Mouse (Mus musculus) hindbrain, embryonic 10.5 days (tissue): ENCODE measurements at regions not wholly inside any gene's neighbourhood (a gene's known extent, or its start where the extent isn't known, plus 50 kb on each side); places are given as distances from the start of the nearest gene placed in this dataset.
A peak's percentile ranks its signal among the peaks of the same experiment; 100 is the strongest.

ENCODE experiments used
- DNase-seq: peaks from one replicate; pipeline ENCODE4 v3.0.0-alpha.2; 2017; ENCODE audit warnings: low spot score
- H3K27ac ChIP-seq: fragments of 300-500 bp; sonication (generic); 2 replicates; pipeline ENCODE4 v1.5.1; 2016; ENCODE audit warnings: mild to moderate bottlenecking, moderate library complexity
- H3K27me3 ChIP-seq: fragments of 300-500 bp; sonication (generic); 2 replicates; pipeline ENCODE4 v1.6.1; 2016; ENCODE audit warnings: mild to moderate bottlenecking; ENCODE audit not compliant: poor library complexity, insufficient read depth, severe bottlenecking
- H3K36me3 ChIP-seq: fragments of 300-500 bp; sonication (generic); 2 replicates; pipeline ENCODE4 v1.6.1; 2016; ENCODE audit warnings: mild to moderate bottlenecking, moderate library complexity
- H3K4me1 ChIP-seq: fragments of 300-500 bp; sonication (generic); replicated peaks from 2 replicates; pipeline ENCODE4 v1.6.1; 2016; ENCODE audit warnings: mild to moderate bottlenecking
- H3K4me3 ChIP-seq: fragments of 300-500 bp; sonication (generic); 2 replicates; pipeline ENCODE4 v1.5.1; 2016; ENCODE audit warnings: mild to moderate bottlenecking, moderate library complexity
- H3K9me3 ChIP-seq: fragments of 300-500 bp; sonication (generic); 2 replicates; pipeline ENCODE4 v1.6.1; 2016; ENCODE audit warnings: mild to moderate bottlenecking, moderate library complexity
- WGBS: fragments of 180-500 bp; shearing (Covaris S2); methylation state at CpG from one replicate; pipeline ENCODE4 v1.1.7; 2016; 5-methylcytosine and 5-hydroxymethylcytosine counted together

- Histone ChIP-seq H3K4me1 (peaks cover 83% of the 10 kb centered on the region), H3K36me3 (no peaks in the 10 kb centered on the region), H3K27ac (peak overlapping the region; percentile 85; the same call in 1 of the 2 replicates), H3K27me3 (peaks cover 51% of the 10 kb centered on the region), H3K9me3 (no peaks in the 10 kb centered on the region), H3K4me3 (no peak overlapping the region)
- WGBS, result 87% methylated on average over 6 of the region's 6 CpGs
- DNase-seq, result no peak
Observed at GRCm38 (mm10) chr11:113190006-113190405, 408.0 kb downstream of the Sox9 start.

DNA sequence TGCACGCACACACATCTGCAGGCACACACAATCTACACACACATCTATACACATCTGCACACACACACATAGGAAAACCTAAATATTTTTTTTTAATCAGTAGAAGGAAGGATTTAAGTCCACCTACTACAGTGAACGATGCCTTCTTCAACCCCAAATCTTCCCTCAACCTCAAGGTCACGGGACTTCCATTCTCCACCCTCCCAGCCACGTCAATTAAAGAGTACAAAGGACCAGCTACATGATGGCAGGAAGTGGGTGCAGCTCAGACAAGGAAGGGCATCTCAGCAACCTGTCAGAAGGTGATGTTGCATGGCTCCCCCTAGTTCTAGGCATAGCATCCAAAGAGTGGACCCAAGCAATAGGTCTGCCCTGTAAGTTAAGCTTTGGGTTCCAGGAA is 408.5 kb downstream of the Sox9 start:
- peaks cover 51% of the 10 kb centered on the region for H3K27me3 ChIP-seq
- 80% methylated on average over 4 of the region's 4 CpGs for WGBS
- no peaks in the 10 kb centered on the region for H3K36me3 ChIP-seq
- no peaks in the 10 kb centered on the region for H3K9me3 ChIP-seq
- 0 out of 2 replicates have a peak overlapping the region, but pooled peaks have one; percentile 45 for H3K27ac ChIP-seq
- H3K4me1 ChIP-seq, result peaks cover 81% of the 10 kb centered on the region
- no peak for DNase-seq
- H3K4me3 ChIP-seq, result no peak overlapping the region

DNA sequence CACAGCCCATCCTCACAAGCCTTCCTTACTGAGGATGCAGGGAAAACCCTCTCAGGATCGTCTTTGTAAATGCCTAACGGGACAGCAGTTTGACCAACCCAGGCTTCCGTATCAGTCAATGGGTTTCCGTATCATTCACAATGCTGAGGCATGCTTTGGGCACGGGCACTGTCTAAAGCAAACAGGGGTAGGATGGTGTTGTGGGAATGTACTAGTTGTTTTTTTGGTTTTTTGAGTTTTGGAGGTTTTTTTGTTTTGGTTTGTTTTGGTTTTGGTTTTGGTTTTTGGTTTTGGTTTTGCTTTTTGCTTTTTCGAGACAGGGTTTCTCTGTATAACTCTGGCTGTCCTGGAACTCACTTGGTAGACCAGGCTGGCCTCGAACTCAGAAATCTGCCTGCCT is 409.0 kb downstream of the Sox9 start:
- 92% methylated on average over 7 of the region's 7 CpGs for WGBS
- Histone ChIP-seq H3K4me1 (peaks cover 76% of the 10 kb centered on the region), H3K27ac (0 out of 2 replicates have a peak overlapping the region, but pooled peaks have one; percentile 45), H3K9me3 (no peaks in the 10 kb centered on the region), H3K4me3 (no peak overlapping the region), H3K27me3 (peaks cover 46% of the 10 kb centered on the region), H3K36me3 (no peaks in the 10 kb centered on the region)
- DNase-seq, result no peak

DNA sequence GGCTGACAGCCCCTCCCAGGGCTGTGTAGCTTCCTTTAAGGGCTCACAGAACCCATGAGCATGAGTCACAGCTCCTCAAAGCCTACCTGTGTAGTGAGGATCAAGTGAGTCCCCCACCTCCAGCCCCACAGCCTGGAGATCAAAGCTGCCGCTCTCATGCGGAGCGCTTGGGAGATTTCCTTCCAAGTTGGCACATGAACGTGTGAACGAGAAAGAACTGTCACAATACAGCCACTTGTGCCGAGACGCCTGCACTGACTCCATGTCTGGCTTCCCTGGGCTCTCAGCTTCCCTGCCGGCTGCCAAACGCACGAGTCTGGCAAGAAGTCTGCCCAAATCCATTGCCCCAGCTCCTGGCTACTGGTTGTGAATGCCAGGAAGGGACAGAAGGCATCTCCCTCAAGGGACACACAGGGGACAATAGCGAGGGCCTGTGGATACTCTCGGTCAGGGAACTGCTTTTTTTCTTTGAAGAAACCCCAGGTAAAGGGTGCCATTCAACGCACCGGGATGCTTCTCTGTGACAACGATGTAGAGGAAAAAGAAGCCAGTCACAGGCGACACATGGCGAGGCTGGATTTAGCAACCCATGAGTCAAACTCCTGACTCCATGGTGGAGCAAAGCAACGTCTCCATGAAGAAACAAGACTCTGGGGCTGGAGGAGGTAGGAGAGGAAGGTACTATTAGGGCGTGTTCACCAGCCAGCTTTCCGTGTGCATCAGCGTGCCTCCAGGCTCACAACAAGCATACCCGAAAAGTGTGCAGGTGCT is 410.2 kb downstream of the Sox9 start:
- WGBS, result 75% methylated on average over 22 of the region's 22 CpGs
- no peaks in the 10 kb centered on the region for H3K9me3 ChIP-seq
- no peaks in the 10 kb centered on the region for H3K36me3 ChIP-seq
- H3K4me3 ChIP-seq, result no peak overlapping the region
- peaks cover 33% of the 10 kb centered on the region for H3K27me3 ChIP-seq
- H3K27ac ChIP-seq, result peak overlapping the region; percentile 23; the same call in 1 of the 2 replicates
- peaks cover 74% of the 10 kb centered on the region for H3K4me1 ChIP-seq
- DNase-seq, result no peak

GRCm38 (mm10) chr11:113194144-113194827 is 412.3 kb downstream of the Sox9 start:
- Histone ChIP-seq H3K27ac (no peak overlapping the region), H3K36me3 (no peaks in the 10 kb centered on the region), H3K4me1 (peaks cover 74% of the 10 kb centered on the region), H3K27me3 (peaks cover 45% of the 10 kb centered on the region), H3K4me3 (no peak overlapping the region), H3K9me3 (no peaks in the 10 kb centered on the region)
- no peak for DNase-seq
- WGBS, result 75% methylated on average over 15 of the region's 15 CpGs
